Mouse (Mus musculus) liver, embryonic 13.5 days (tissue): Measurements from ENCODE around the gene Cpsf3. TPM values are rescaled to one million over a fixed set of nuclear protein-coding genes. Genes with fewer than 3 reads are reported as not detected.

Source experiments
- ATAC-seq: fragments of 200-750 bp; cut with Nextera tagmentation; 2 replicates; pipeline ENCODE4 v1.8.0; 2017; ENCODE audit warnings: low read depth, mild to moderate bottlenecking, moderate number of reproducible peaks, moderate library complexity
- DNase-seq: peaks from one replicate; pipeline ENCODE4 v3.0.0; 2022
- H3K27ac ChIP-seq: fragments of 300-500 bp; sonication (generic); 2 replicates; pipeline ENCODE4 v1.5.1; 2015; ENCODE audit warnings: moderate library complexity, mild to moderate bottlenecking, inconsistent platforms
- H3K27me3 ChIP-seq: fragments of 300-500 bp; sonication (generic); 2 replicates; pipeline ENCODE4 v1.6.1; 2015; ENCODE audit warnings: mild to moderate bottlenecking, inconsistent platforms
- H3K36me3 ChIP-seq: fragments of 300-500 bp; sonication (generic); 2 replicates; pipeline ENCODE4 v1.6.1; 2015; ENCODE audit warnings: mild to moderate bottlenecking, inconsistent platforms
- H3K4me1 ChIP-seq: fragments of 300-500 bp; sonication (generic); replicated peaks from 2 replicates; pipeline ENCODE4 v1.6.1; 2015; ENCODE audit warnings: inconsistent platforms
- H3K4me2 ChIP-seq: fragments of 300-500 bp; sonication (generic); 2 replicates; pipeline ENCODE4 v1.6.1; 2015; ENCODE audit warnings: inconsistent platforms, mild to moderate bottlenecking, moderate library complexity
- H3K4me3 ChIP-seq: fragments of 300-500 bp; sonication (generic); replicated peaks from 2 replicates; pipeline ENCODE4 v1.5.1; 2015; ENCODE audit warnings: mild to moderate bottlenecking, inconsistent platforms
- H3K9ac ChIP-seq: fragments of 300-500 bp; sonication (generic); 2 replicates; pipeline ENCODE4 v1.6.1; 2015; ENCODE audit warnings: mild to moderate bottlenecking, inconsistent platforms
- H3K9me3 ChIP-seq: fragments of 300-500 bp; sonication (generic); replicated peaks from 2 replicates; pipeline ENCODE4 v1.6.1; 2016; ENCODE audit warnings: inconsistent platforms
- WGBS: fragments of 180-500 bp; shearing (Covaris S2); methylation state at CpG from one replicate; pipeline ENCODE4 v1.1.7; 2015; ENCODE audit not compliant: insufficient replicate concordance; 5-methylcytosine and 5-hydroxymethylcytosine counted together
- polyA plus RNA-seq: library from polyadenylated mRNA; unstranded; fragments of >200 nt; fragmentation: Nextera tagmentation; extraction: Ambion mirVana; gene quantifications from 2 replicates; pipeline ENCODE4 v1.2.1, GENCODE M21; 2015

Cpsf3 gene
- polyA plus RNA-seq, 1 experiment from 2014 or later, result 51.6 TPM

GRCm38 (mm10) chr12:21298856-21299255 is 13.7 kb downstream of the Cpsf3 start:
- no peak overlapping the region for H3K4me2 ChIP-seq
- H3K9ac ChIP-seq, result no peak overlapping the region
- H3K4me1 ChIP-seq, result peaks cover 15% of the 10 kb centered on the region
- no peak overlapping the region for H3K27ac ChIP-seq
- 87% methylated on average over 11 of the region's 11 CpGs for WGBS
- no peaks in the 10 kb centered on the region for H3K9me3 ChIP-seq
- H3K27me3 ChIP-seq, result no peaks in the 10 kb centered on the region
- DNase-seq, result no peak
- no peak for ATAC-seq
- peaks cover 88% of the 10 kb centered on the region for H3K36me3 ChIP-seq
- H3K4me3 ChIP-seq, result no peak overlapping the region

DNA sequence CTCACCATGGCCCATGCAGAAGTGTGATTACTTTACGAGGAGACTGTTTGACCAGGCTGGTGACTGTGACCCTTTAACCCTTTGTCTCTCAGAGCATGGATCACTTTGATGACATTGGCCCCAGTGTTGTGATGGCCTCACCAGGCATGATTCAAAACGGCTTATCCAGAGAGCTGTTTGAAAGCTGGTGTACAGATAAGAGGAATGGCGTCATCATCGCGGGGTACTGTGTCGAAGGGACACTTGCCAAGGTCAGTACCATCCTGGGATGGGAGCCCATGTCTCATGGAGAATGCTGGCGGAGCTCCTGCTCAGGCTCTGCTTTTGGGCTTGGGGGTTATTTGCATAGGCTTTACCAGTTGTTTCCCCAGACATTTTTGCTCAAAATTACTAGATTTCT is 16.1 kb downstream of the Cpsf3 start:
- Histone ChIP-seq H3K4me2 (no peak overlapping the region), H3K9ac (no peak overlapping the region), H3K36me3 (peaks cover 86% of the 10 kb centered on the region), H3K4me1 (peaks cover 15% of the 10 kb centered on the region), H3K27ac (no peak overlapping the region; the same call in 1 of the 2 replicates), H3K4me3 (no peak overlapping the region), H3K9me3 (no peaks in the 10 kb centered on the region), H3K27me3 (no peaks in the 10 kb centered on the region)
- no peak for DNase-seq
- peak; percentile 32 for ATAC-seq
- WGBS, result 65% methylated on average over 7 of the region's 7 CpGs

- H3K4me3 ChIP-seq, result no peak overlapping the region
- H3K4me2 ChIP-seq, result no peak overlapping the region
- peaks cover 86% of the 10 kb centered on the region for H3K36me3 ChIP-seq
- no peak overlapping the region for H3K9ac ChIP-seq
- DNase-seq (no peak), ATAC-seq (0 out of 2 replicates have a peak, but pooled peaks have one; percentile 11)
- no peaks in the 10 kb centered on the region for H3K27me3 ChIP-seq
- WGBS, result 73% methylated on average over 8 of the region's 8 CpGs
- H3K4me1 ChIP-seq, result peaks cover 15% of the 10 kb centered on the region
- H3K27ac ChIP-seq, result no peak overlapping the region; the same call in 1 of the 2 replicates
- H3K9me3 ChIP-seq, result no peaks in the 10 kb centered on the region
These were observed 16.7 kb downstream of the Cpsf3 start for GRCm38 (mm10) chr12:21301932-21302331.

- no peak for DNase-seq
- peaks cover 86% of the 10 kb centered on the region for H3K36me3 ChIP-seq
These were observed 17.2 kb downstream of the Cpsf3 start for GRCm38 (mm10) chr12:21302361-21302783.

DNA sequence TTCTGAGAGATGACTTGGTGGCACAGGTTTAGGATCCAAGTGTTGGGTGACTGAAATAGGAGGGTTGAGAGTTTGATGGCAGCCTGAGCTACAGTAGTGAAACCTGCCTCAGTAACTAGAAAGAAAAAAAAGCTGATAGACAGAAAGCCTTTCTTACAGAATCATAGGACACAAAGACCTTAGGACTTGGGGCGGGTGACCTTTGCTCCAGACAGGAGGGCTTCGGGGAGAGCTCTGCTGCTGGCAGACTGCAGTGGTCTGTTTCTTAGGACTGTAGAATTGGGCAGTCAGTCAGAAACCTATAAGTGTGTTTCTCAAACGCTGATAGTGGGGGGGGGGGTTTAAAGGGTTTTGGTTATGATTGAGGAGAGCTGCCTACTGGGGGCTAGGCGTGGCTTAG is 20.6 kb downstream of the Cpsf3 start:
- peaks cover 15% of the 10 kb centered on the region for H3K4me1 ChIP-seq
- H3K36me3 ChIP-seq, result peaks cover 91% of the 10 kb centered on the region
- H3K27ac ChIP-seq, result no peak overlapping the region
- DNase-seq, result no peak
- WGBS, result 75% methylated on average over 4 of the region's 4 CpGs
- no peak overlapping the region for H3K4me2 ChIP-seq
- ATAC-seq, result no peak
- H3K4me3 ChIP-seq, result no peak overlapping the region
- H3K27me3 ChIP-seq, result no peaks in the 10 kb centered on the region
- H3K9me3 ChIP-seq, result no peaks in the 10 kb centered on the region
- H3K9ac ChIP-seq, result no peak overlapping the region

More at GRCm38 (mm10) chr12:21302361-21302783, 17.2 kb downstream of the Cpsf3 start:
- WGBS, result 24% methylated on average over 5 of the region's 5 CpGs
- peaks cover 15% of the 10 kb centered on the region for H3K4me1 ChIP-seq
- no peaks in the 10 kb centered on the region for H3K9me3 ChIP-seq
- no peak overlapping the region for H3K9ac ChIP-seq
- H3K4me2 ChIP-seq, result no peak overlapping the region
- ATAC-seq, result peak; percentile 57
- no peak overlapping the region for H3K4me3 ChIP-seq
- no peaks in the 10 kb centered on the region for H3K27me3 ChIP-seq
- H3K27ac ChIP-seq, result no peak overlapping the region

DNA sequence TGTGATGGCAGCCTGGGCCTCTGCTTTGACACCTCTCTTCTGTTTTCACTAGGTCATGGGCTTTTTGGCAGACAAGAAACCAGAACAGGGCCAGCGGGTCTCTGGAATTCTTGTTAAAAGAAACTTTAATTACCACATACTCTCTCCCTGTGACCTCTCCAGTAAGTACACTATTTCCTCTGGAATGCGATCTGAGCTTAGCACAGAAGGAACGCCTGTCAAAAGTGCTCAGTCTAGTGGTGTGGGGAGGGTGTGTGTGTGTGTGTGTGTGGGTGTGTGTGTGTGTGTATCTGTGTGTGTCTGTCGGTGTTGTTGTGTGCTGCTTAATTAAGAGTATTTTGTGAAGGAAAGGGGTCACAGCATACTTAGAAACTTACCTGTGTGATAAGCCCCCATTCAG is 21.5 kb downstream of the Cpsf3 start:
- Histone ChIP-seq H3K27me3 (no peaks in the 10 kb centered on the region), H3K36me3 (peaks cover 90% of the 10 kb centered on the region), H3K4me1 (peaks cover 10% of the 10 kb centered on the region), H3K4me2 (no peak overlapping the region), H3K9ac (no peak overlapping the region), H3K27ac (no peak overlapping the region), H3K9me3 (no peaks in the 10 kb centered on the region), H3K4me3 (no peak overlapping the region)
- 78% methylated on average over 4 of the region's 4 CpGs for WGBS
- ATAC-seq, result no peak
- no peak for DNase-seq

DNA sequence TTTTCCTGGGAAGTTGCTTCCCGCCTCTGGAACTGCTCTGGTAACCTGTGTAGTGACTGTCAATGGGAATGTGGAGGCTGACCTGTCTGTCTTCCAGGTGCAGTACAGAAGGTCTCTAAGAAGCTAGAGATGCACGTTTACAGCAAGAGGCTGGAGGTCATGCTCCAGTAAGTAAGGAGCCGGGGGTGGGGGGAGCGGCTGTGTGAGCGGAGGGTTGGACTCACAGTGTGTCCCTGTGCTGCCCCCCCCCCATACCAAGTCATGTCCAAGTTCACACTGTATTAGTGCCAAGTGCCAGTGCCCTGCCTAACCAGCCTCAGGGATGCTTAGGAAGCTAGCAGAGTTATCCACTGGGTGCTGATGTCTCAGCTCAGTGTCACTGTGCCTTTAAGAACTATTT is 27.0 kb downstream of the Cpsf3 start:
- H3K27me3 ChIP-seq, result no peaks in the 10 kb centered on the region
- peaks cover 12% of the 10 kb centered on the region for H3K4me1 ChIP-seq
- no peak for ATAC-seq
- no peaks in the 10 kb centered on the region for H3K9me3 ChIP-seq
- no peak for DNase-seq
- no peak overlapping the region for H3K4me3 ChIP-seq
- no peak overlapping the region for H3K9ac ChIP-seq
- 86% methylated on average over 5 of the region's 5 CpGs for WGBS
- no peak overlapping the region for H3K4me2 ChIP-seq
- peaks cover 75% of the 10 kb centered on the region for H3K36me3 ChIP-seq
- no peak overlapping the region for H3K27ac ChIP-seq

DNA sequence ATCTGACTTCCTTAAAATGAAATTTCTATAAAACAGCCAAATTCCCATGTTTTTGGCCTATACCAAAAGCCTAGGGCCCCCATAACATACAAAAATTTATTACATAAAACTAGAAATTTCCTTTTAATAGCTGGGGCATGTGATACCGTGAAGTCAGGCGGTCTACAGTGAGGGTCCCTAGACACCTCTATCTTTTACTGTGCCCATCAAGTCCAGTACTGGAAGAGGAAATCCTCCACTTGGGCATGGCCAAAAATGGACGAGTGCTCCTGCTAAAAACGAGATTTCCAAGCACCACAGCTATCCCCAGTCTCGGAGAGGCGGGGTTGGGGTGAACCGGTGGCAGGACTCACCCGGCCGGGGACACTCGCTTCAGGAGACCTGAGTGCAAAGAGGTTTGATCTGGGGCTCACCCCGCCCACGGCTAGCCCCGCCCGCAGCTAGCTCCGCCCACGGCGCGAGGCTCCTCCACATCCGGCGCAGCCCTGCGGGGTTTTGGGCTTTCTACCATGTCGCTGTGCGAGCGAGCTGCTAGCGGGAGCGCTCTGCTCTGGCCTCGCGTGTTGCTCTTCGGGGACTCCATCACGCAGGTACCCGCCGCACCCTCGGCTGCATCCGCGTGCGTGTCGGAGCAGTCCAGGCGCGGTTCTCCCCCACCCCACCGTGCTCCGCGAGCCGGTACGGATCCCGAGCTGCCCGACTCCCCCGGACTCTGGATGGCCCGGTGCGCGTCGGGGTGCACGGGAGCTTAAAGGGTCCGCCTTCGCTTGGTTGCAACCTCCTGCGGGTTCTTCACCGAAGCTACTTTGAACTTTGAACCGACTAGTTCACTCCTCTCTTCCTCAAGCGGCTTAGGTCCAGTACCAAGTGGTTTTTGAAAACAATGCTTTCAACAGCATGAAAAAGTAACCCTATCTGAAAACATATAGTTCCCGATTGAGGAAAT is 31.0 kb downstream of the Cpsf3 start, which contains the start of gene Iah1:
Gene Iah1 (plus strand): TSS at position 467 of the 946 bp plus-strand sequence.
- Histone ChIP-seq H3K9ac (peak within 1 kb of the TSS; percentile 80), H3K27ac (peak within 1 kb of the TSS; percentile 70), H3K36me3 (peaks cover 60% of the 10 kb centered on the region), H3K4me2 (peak within 1 kb of the TSS; percentile 86), H3K4me3 (peak within 1 kb of the TSS; percentile 80), H3K9me3 (no peaks in the 10 kb centered on the region), H3K27me3 (no peaks in the 10 kb centered on the region), H3K4me1 (peaks cover 33% of the 10 kb centered on the region)
- WGBS, result 2% methylated on average over 59 of the region's 59 CpGs
- DNase-seq (peak; percentile 77), ATAC-seq (peak; percentile 95)

DNA sequence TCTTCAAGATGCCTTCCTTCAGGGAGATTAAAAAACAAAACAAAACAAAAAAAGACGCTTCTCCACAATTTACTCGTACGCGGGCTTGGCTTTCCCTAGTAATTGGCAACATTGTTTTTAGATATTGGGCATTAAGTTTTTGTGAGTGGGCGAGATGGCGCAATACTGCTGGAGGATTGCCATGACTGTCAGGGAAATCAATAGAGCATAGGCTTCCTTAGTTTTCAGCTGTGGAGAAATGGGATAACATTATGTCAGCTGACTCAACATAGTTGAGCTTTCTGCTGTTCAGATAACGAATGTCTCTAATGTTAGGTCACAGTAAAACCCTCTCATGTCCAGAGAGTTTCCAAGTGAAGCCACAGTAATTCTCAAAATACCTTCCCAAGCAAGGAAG is 31.7 kb downstream of the Cpsf3 start:
- Histone ChIP-seq H3K4me1 (peaks cover 34% of the 10 kb centered on the region), H3K4me3 (peak overlapping the region; percentile 80), H3K27ac (peak overlapping the region; percentile 70; the same call in 1 of the 2 replicates), H3K9ac (peak overlapping the region; percentile 80), H3K9me3 (no peaks in the 10 kb centered on the region), H3K4me2 (peak overlapping the region; percentile 86), H3K27me3 (no peaks in the 10 kb centered on the region), H3K36me3 (peaks cover 60% of the 10 kb centered on the region)
- ATAC-seq (no peak), DNase-seq (no peak)
- WGBS, result 33% methylated on average over 7 of the region's 7 CpGs

GRCm38 (mm10) chr12:21318143-21318895 is 33.1 kb downstream of the Cpsf3 start:
- WGBS, result 71% methylated on average over 12 of the region's 12 CpGs
- DNase-seq, result peak; percentile 48
- Histone ChIP-seq H3K36me3 (peaks cover 61% of the 10 kb centered on the region), H3K4me1 (peaks cover 34% of the 10 kb centered on the region), H3K4me3 (no peak overlapping the region), H3K9me3 (no peaks in the 10 kb centered on the region), H3K27ac (no peak overlapping the region), H3K27me3 (no peaks in the 10 kb centered on the region), H3K9ac (no peak overlapping the region), H3K4me2 (no peak overlapping the region)
- ATAC-seq, result no peak

DNA sequence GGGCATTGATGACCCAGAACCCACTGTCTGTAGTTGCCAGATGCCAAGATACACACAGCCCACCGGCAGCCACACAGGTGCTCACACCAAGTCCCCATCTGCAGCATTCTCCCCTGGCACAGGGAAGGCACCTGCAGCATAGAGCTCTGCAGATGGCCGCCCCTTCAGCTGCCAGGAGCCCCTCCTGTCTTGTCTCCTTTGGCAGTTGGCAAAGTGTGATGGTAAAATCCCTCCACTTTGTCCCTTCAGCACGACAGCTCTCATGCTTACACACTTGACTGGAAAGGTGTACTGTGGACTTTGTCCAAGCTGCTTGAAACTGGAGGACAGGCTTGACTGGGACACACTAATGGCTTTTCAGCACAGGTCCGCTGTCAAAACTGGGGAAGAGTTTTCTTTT is 35.1 kb downstream of the Cpsf3 start:
- Histone ChIP-seq H3K4me1 (peaks cover 34% of the 10 kb centered on the region), H3K27ac (no peak overlapping the region), H3K9me3 (no peaks in the 10 kb centered on the region), H3K9ac (no peak overlapping the region), H3K27me3 (no peaks in the 10 kb centered on the region), H3K36me3 (peaks cover 58% of the 10 kb centered on the region), H3K4me3 (no peak overlapping the region), H3K4me2 (no peak overlapping the region)
- ATAC-seq (no peak), DNase-seq (no peak)
- 75% methylated on average over 4 of the region's 4 CpGs for WGBS
